Mouse (Mus musculus): ENCODE measurements around the gene Pdzd9.
A peak's percentile ranks its signal among the peaks of the same experiment; 100 is the strongest.

Gene Pdzd9

GRCm38 (mm10) chr7:120635821-120636220 lies 34.3 kb downstream of the Pdzd9 start:
- DNase-seq (ENCODE audit: low spot score in 2 of 2): no peak

DNA sequence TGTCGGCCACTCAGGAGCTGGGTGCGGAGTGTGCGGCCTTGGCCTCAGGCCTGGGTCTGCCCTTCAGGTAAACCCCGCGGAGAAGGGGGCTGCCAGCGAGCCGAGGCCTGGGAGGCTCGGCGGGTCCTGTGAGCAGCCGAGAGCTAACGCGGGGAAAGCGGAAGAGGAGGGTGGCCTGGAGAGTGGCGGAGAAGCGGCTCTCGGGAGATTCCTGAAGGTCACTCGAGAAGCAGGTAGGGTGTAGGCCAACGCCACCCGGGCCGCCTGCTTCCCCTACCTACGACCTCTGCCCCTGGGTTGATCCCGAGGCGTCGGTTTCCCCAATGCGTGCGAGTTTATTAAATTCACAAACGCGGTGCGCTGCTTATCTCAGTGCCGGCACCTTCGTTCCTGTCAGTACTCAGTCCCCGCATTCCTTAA lies 34.8 kb downstream of the Pdzd9 start:
- no peak for DNase-seq (ENCODE audit: low spot score in 2 of 2)

DNA sequence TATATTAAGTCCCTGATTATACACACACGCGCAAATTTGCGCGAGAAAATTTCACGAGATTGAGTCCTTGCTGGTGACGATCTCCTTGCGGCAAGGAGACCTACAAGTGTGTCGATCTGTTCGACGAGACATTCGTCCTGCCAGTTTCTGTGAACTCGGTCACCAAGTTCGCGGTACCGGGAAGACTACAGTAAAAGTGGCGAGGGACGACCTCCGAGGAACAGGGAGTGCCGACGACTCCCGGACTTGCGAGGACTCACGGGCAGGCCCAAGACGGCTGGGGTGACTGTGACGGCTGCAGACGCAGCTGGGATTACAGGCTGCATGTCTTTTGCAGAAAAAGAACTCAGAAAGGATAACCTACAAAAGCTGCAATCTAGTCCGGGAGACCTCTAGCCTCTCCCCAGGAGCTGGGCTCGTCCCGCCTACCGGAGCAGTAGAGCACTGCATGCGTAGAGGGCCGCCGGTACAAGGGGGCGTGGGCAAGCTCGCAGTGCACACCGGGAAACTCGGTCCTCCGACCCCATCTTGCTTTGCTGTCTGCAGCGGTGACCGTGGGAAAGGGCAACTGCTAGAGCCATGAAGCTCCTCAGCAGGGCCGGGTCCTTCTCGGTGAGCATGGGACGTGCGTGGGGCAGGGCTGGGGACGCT lies 35.3 kb downstream of the Pdzd9 start, which contains the start of gene Uqcrc2:
Gene Uqcrc2, plus strand, starts transcription at position 466 of the 651 bp plus-strand sequence.
- DNase-seq (ENCODE audit: low spot score in 2 of 2): peak; percentile 64 to 83

GRCm38 (mm10) chr7:120634301-120634700 lies 35.8 kb downstream of the Pdzd9 start:
- no peak for DNase-seq (ENCODE audit: low spot score in 2 of 2)

DNA sequence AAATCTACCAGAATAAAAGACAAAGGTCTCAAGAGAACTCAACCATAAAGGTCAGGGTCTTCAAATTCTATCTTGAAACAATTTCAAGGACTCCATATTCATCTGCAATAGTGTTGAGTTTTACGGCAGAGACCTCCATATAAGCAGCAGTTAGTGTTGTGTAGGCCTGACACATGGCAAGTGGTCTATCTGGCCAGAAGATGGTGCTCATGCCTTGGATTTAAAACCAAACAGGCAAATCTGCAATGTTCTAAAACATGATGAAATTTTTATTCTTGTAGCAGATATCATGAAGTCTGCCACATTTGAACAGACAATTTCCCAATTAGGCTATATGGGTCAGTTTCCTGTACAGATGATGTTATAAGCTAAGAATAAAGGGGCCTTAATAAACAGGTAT lies 37.6 kb downstream of the Pdzd9 start:
- DNase-seq (ENCODE audit: low spot score in 2 of 2): no peak

- no peak for DNase-seq (ENCODE audit: low spot score in 2 of 2)
Observed at GRCm38 (mm10) chr7:120620841-120621240, 49.3 kb downstream of the Pdzd9 start.

GRCm38 (mm10) chr7:120620075-120620771 lies 49.9 kb downstream of the Pdzd9 start:
- DNase-seq (ENCODE audit: low spot score in 2 of 2): no peak

Measured in cerebellum, postnatal 4 days (tissue).